Mouse (Mus musculus): Measurements from ENCODE around the gene Haghl.
A peak's percentile ranks its signal among the peaks of the same experiment; 100 is the strongest.
"Not testable (repeated sequence)": the region's sequence is repeated elsewhere in the genome, so short reads cannot be mapped to it uniquely, and the experiment has no call there.

Gene Haghl

DNA sequence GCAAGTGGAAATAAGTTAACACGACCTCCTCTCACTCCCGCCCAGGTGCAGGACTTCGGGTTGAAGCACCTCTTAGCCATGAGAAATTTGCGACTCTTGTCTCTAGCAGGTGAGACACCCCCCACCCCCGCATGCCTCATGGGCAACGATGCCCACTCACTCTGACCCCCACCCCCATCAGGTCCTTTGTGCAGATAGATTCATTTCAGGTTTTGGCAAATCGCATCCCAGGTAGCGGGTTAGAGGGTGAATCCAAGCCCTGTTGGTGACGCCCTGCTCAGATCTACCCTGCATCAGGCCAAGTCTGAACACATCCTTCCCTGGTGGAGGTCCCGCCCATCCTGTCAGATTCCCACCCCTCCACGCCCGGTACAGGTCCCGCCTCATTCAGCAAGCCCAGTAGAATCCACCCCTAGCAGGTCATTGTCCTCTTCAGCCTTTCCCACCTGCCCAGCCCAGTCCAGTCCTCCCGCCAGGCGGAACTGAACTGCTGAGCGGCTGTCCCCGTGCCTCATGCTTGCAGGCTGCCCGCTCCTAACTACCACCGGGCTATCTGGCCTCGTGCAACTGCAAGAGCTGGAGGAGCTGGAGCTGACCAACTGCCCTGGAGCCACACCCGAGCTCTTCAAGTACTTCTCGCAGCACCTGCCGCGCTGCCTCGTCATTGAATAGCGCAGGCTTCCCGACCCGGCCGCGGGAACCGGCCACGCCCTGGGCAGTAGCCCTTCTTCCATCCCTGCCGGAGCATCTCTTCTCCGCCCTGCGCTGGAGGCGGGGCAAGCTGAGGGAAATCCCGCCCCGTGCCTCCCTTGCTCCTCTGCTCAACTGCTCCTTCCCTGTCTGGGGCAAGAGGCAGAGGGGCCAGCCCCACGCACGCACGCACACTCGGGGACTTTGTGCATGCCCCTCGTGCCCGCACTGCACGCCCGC is 33.6 kb upstream of the Haghl start:
- DNase-seq (ENCODE audit: low read depth, low spot score): peak; percentile 72

DNA sequence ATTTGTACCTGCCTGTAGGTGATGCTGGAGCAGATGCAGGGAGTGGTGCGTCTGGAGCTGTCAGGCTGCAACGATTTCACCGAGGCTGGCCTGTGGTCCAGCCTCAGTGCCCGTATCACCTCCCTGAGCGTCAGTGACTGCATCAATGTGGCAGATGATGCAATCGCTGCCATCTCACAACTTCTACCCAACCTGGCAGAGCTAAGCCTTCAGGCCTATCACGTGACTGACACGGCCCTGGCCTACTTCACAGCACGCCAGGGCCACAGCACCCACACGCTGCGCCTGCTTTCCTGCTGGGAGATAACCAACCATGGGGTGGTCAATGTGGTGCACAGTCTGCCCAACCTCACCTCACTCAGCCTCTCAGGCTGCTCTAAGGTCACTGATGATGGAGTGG is 32.2 kb upstream of the Haghl start:
- no peak for DNase-seq (ENCODE audit: low read depth, low spot score)

DNA sequence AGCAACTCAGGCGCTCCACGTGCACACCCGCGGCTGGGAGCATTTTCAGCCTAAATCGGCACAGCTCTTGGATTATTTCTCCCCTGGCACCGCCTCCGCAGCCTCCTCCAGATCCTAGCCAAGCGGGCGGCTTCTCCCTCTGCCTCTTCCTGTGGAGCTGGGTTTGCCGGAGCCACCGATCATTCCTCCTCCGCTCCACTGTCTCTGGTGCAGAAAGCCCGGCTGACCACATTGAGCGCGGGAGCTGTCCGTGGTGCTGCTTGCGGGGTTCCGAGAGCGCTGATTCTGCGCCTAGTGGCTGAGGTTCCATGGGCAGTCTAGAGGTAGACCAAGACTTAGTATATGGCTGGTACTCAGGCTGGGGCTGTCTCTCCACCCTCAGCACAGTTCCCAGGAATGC is 28.0 kb upstream of the Haghl start:
- DNase-seq (ENCODE audit: low read depth, low spot score): peak; percentile 91

DNA sequence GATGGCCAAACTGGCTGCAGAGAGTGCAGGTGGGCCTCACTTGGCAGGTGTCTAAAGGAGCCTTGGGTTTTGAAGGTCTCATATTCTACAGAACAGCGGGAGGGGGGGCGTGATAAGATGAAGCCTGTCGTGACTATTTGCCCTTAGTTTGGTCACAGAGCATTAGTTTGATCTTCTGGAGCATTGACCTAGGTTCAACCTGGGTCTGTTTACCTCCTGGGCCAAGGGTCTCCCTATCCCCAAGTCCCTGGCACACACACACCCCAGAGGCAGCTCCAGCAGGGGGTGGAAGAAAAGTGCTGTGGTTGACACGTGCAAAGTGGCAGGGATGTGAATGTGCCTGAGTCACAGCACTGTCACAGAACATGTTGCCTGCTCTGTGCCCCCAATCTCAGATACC is 25.4 kb upstream of the Haghl start:
- no peak for DNase-seq (ENCODE audit: low read depth, low spot score)

DNA sequence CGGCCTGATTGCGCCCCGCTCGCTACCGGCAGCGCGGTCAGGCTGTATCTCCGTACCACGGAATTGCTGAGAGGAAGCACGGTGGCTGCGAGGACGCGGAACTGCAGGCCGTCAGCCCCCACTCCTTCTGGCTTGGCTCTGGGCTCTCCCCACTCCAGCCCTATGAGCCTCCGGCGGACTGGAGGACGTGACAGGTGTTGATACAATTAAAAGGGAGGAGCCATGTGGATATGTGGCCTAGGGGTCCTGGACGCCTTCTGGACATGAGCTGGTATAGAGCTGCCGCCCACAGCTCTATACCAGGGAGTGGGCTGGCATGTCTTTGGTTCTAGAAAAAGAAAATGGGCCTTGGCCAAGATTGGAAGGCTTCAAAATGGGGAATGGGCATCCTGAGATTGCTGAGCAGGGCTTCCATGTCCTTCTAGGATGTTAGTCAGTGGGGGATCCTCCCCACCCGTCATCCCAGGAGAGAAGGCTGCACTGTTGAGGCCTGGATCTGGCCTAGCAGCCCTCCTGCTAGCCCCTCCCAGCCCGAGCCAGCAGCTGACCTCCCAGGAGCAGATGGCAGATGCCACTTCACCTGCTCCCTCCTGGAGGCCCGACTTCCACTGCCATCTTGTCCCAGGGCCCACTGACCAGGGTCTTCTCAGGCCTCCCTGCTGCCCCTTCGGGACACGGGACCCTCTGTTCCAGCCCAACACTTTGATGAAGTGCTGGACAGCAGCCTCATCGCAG is 24.3 kb upstream of the Haghl start:
- no peak for DNase-seq (ENCODE audit: low read depth, low spot score)

DNA sequence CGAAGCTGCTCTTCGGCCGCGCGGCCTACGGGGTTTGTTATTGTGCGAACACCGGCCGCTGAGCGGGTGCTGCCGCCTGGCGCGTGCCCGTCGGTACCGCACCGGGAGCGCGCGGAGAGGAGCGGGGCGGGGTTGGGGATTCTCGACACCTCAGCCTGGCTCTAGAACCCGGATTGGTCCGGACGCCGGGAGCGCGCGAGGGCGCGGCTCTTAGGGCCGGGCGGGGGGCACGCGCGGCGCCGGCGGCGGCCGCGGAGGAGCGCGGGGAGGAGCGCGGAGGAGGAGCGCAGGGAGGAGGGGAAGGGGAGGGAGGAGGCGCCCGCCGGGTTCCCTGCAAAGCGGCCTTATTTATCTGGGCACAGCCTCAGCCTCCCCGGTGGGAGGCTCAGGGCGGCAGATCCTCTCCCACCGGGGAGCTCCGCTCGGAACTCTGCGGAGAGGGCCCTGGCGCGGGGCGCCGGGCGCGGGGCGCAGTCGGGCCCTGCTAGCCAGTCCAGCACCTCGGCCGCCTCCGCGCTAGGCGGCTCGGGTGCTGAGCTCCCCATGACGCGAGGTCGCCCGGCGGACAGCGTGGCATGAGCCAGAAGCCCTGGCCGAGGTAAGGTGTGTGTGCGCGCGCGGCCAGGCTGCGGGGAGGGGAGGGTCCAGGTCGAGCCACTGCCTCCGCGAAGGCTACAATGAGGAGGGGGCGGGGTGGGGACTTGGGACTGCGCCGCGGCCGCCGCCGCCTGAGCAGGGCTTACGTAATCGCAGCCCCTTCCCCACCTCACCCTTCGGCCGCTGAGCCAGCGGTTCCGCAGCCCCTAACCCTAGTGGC is 23.5 kb upstream of the Haghl start, which contains the start of gene Fbxl16:
TSS of gene Fbxl16 (plus strand) at position 297 of the 817 bp plus-strand sequence.
- DNase-seq (ENCODE audit: low read depth, low spot score): peak; percentile 85

DNA sequence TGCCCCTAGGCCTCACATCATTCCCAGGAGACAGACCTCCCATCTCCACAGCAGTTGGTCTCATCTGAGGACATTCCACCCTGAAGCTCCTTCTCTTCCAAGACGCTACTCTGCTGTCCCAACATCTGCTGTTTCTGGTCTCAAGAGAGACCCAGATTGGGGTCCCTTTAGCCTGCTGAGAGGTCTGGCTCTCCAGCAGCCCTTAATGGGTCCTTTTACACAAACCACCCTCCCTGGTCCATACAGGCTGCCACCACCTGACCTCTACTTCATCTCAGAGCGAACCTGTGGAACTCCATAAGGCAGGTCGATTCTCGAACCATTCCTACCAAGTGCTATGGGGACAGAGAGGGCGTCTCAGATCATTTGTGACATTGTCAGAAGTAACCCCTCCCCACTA is 22.6 kb upstream of the Haghl start:
- DNase-seq (ENCODE audit: low read depth, low spot score): no peak

DNA sequence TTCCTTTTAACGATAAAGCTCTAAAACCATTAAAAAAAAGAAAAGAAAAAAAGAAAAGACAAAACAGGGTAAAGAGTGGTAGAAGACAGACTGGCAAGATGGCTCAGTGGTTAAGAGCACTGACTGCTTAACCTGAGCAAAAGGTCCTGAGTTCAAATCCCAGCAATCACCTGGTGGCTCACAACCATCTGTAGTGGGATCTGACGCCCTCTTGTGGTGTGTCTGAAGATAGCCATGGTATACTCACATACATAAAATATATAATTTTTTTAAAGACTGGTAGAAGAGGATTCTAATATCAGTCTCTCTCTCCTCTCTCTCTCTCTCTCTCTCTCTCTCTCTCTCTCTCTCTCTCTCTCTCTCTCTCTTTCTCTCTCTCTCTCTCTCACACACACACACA is 22.0 kb upstream of the Haghl start:
- DNase-seq (ENCODE audit: low read depth, low spot score): not testable (repeated sequence)

DNA sequence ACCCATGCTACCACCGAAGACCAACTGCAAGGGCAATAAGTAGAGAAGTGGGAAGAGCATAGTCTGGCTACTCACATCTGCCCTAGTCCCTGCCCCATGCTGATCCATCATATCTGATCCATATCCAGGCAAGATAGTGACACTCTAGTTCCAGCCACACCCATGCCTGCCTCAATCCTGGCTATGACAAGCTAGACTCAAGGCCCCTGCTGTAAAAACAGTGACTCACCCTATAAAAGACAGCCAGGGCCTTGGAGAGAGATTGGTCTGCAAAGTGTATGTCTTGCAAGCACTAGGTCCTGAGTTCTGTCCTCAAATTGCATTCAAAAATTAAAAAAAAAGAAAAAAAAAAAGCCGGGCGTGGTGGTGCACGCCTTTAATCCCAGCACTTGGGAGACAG is 21.0 kb upstream of the Haghl start:
- DNase-seq (ENCODE audit: low read depth, low spot score): no peak

DNA sequence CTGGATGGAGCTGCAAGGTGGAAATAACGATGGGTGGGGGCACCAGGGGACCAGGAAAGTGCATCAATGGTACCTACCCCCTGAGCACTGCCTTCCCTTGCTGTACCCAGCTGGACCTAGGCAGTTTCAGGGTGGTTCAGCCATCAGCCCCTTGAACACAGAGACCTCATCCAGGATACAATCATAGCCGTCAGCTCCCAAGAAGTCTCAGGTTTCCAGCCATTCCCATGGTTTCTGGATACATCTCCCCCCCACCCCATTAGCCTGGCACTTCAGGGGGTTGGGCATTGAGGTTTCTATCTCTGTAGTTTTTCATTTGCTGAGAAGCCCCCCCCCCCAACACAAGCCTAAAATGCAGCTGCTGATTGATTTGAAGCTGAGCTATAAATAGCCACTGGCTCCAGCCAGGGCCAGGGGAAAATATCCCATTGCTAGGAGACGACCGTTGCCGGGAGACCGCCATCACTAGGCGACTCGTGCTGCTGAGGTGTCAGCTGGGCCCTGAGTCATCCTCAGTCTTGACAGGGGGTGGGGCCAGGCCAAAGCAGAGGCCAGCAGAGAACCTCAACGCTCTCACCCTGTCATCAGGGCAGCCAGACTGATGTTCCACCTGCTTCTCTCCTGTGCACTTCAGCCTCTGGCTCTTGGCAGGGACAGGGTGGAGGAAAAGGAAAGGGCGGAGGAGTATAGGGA is 17.5 kb upstream of the Haghl start:
- DNase-seq (ENCODE audit: low read depth, low spot score): peak; percentile 33

DNA sequence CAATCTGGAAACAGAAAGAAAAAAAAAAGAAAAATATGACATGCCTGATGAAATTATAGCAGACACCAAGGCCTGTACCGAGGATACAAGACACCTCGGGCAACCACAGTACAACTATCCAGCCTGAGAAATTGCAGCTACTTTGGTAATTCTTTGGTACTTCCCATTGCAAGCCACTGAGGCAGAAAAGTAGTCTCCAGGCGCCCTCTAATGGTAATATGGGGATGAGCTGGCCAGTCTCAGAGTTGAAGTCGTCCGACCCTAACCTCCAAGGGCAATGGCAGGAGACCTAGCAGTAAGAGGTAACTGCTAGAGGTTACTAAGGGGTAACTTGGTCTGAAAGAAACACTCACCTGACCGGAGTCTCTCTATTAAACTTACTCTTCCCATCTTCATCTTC is 15.6 kb upstream of the Haghl start:
- DNase-seq (ENCODE audit: low read depth, low spot score): peak; percentile 79

DNA sequence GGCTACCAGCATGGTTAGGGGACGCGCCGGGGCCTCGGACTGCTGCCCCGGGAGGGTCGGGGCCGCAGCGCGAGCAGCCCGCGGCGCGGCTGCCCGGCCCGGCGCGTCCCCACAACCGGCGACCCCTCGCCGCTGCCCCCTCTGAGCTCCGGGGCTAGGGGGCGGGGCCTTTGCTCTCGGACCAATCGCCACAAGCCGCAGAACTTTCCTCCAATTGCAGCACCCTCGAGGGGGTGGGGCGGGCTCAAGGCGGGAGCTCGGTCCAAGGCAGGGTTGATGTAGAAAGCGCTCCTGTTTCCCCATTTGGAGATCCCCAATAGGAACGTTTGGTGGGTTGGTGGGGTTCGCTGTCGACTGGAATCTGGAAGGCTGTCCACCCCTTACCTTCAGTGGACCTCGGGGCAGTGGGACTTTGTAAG is 11.5 kb upstream of the Haghl start, which contains the start of gene Metrn:
TSS of gene Metrn (minus strand) at position 186 of the 419 bp plus-strand sequence.
- DNase-seq (ENCODE audit: low read depth, low spot score): peak; percentile 84

DNA sequence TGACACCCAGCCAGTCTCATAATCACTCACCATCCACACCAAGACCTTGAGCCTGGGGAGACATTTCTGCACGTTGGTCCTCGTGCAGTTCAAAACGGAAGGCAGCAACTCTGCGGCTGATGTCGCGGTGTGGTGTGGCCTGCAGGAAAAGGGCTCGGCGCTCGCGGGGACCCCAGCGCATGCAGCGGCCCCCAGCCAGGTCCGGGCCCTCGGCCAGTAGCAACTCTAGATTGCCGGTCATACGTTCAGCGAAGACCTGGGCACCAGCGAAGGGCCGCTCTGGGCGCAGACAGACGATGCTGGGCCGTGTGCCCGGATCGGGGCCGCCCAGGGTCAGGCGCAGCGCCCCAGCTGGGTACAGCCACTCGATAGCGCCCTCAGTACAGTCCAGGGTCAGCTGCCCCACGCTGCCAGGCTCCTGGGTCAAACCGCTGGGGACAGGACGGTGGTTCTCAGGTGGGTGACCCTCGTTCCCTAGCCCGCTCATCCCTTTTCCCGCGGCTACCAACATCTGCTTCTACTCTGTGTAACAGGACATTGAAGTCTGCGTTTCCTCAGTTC is 10.8 kb upstream of the Haghl start:
- no peak for DNase-seq (ENCODE audit: low read depth, low spot score)

DNA sequence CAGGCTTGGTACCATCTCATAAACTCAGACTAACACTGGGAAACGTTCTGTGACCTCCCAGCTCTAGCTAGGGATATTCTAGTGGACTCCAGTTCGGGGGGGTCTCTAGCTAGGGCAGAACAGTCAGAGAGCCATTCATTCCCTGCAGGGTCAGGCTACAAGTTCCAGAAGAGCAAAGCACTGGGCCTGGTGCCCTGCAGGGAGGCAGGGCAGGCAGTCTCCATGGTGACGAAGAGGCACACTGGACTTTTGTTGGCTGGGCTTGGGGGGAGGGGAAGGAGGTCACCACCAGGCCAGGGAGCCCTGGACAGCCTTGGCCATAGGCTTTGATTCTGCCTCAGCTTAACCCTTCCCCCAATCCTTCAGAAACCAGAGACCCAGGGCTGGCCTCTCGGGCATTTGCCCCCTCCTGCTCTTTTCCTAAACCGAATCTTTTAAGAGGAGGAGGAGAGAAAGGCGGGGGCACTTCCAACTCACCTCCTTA is 10.2 kb upstream of the Haghl start, which contains the start of gene AC134908.4:
TSS of gene AC134908.4 (minus strand) at position 51 of the 484 bp plus-strand sequence.
- no peak for DNase-seq (ENCODE audit: low read depth, low spot score)

DNA sequence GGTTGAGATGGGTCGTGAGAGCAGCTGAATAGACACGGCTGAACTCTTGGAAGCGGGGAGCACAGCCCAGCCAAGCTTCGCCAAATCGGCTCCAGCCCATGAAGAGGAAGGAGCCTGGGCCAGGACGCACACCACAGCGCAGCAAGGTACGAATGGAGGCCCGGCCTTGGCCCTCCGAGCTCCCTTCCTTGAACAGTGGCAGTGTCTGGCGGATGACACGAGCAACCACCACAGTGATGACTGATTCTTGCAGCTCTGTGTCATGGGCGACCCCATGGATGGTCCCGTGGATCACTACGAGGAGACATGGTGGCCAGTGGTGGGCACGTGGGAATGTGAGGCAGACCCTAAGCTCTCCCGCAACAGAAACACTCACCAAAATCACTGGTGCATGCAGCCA is 9.5 kb upstream of the Haghl start:
- DNase-seq (ENCODE audit: low read depth, low spot score): no peak

DNA sequence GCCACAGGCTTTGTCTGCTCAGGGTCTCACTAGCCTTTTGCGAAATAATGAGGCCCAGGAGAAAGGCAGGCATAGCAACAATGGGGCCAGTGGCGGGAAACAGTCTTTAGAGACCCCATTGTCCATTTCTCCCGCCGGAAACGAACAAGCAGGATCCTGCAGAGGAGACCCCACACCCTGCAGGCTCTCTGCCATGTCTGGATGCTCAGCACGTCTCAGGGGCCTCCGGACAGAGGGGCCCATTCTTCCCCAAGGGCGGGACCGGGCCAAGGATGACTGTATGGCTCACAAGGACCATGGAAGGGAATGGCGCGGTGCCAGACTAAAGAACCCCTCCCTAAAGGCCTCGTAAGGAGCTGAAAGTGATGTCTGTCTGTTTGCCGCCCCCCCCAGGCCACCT is 8.7 kb upstream of the Haghl start:
- DNase-seq (ENCODE audit: low read depth, low spot score): no peak

DNA sequence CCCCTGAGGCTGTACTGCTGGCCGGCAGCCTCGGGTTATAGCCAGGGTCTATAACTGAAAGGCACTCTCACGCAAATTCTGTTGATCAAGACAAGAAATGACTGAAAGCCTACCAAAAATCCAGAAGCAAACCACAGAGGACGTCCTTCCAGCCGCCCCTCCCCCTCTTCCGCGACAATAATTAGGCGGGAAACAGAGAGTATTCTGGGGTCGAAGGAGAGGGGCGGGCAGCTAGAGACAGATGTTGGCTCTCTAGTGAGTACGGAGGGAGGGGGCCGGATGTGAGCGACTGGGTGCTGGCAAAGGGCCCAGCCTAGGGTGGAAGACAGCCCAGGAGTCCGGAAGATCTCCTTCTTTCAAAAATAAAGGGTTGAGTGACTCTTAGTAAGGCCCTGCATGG is 7.1 kb upstream of the Haghl start, which contains the start of gene Fam173a:
TSS of gene Fam173a (minus strand) at position 287 of the 400 bp plus-strand sequence.
- DNase-seq (ENCODE audit: low read depth, low spot score): no peak

DNA sequence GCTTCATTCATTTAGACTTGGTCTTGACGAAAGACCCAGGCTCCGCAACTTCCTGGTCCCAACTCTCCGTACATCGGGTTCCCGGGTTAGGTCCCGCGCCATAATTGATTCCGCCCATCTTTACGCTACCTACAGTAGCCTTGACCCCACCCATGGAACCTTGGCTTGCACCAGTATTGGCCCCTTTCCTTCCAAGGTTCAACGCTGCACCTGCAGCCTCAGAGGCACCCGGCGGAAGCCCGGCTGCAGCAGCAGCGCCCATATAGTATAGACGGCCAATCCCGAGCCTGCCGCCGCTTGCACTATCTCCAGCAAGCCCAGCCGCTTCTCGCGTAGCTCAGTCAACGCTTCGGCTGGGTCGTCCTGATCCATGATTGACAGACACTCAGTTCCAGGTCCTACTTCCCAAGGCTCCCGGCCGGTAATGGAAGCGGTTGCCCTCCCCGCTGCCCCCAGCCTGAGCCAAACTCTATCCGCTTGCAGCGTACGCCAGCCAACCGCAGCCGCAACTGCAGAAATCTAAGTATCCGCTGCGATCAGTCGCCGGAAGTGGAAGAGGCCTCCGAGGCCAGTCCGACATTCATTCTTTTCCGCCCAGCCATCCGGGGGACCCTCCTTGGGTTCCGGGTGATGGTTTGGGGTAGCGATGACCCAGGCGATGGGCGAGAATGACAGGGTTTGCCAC is 6.5 kb upstream of the Haghl start:
- DNase-seq (ENCODE audit: low read depth, low spot score): peak; percentile 75

DNA sequence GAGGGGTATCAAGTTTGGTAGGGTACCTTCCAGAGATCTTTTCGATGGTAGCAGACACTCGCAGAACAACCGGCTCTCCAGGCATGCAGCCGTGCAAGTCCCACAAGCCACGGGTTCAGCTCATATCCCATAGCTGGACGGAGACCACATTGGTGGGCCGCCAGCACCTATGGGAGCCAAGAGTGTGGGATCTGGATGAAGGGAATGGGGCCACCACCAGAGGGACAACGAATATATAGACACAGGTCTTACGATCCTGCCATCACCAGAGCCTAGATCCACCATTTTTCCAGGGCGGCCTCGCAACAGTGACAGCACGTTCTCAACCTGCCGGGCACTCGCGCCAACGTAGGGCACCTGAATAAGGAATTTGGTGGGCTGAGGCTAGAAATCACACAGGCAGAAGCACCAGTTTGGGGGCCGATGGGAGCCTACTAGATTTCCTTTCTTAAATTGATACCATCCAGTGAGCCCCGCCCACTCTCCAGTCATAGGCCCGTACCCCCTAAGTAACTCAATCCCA is 5.9 kb upstream of the Haghl start:
- DNase-seq (ENCODE audit: low read depth, low spot score): no peak

Measured in ES-CJ7 (cell line).